Mouse (Mus musculus): ENCODE data around the gene Smco4. TPM values are rescaled to one million over a fixed set of nuclear protein-coding genes. Genes with fewer than 3 reads are reported as not detected.

Smco4 gene
- total and polyA plus RNA-seq, 3 experiments, result 26.9 to 65.6 (median 49.6) TPM

- Histone ChIP-seq H3K9me3 (replicated peaks; ENCODE audit: low read length) (peaks cover 6% of the 10 kb centered on the region), H3K9ac (ENCODE audit: insufficient read depth, low read depth) (no peak overlapping the region), H3K27me3 (replicated peaks) (no peaks in the 10 kb centered on the region), H3K4me1 (ENCODE audit: control insufficient read depth in 1 of 2, insufficient read depth in 2 of 2) (peaks cover 12 to 47% of the 10 kb centered on the region in 2 experiments), H3K36me3 (replicated peaks in 1 of 2; ENCODE audit: control insufficient read depth in 1 of 2, insufficient read depth in 1 of 2, low read length in 1 of 2) (peaks cover 0 to 10% of the 10 kb centered on the region in 2 experiments), H3K27ac (ENCODE audit: insufficient read depth, low read depth) (peak overlapping the region; percentile 4; the same call in 1 of the 2 replicates), H3K79me2 (replicated peaks; ENCODE audit: control insufficient read depth, extremely low read depth, insufficient read depth, poor library complexity, severe bottlenecking) (no peaks in the 10 kb centered on the region), H3K4me3 (replicated peaks in 1 of 3; ENCODE audit: low read depth in 2 of 3, low read length in 2 of 3, poor library complexity in 1 of 3) (no peak overlapping the region), H3K4me2 (ENCODE audit: insufficient read depth, low read depth, poor library complexity, severe bottlenecking) (no peak overlapping the region)
- dilution Hi-C loops (cut with MboI; ENCODE audit: extremely low pct_ligation_motif_present, extremely low pct_unique_long_range_greater_than_20kb, low sequenced_read_pairs), result no loop called here
- TF ChIP-seq IRF4 (IDR thresholded peaks at IDR 0.05; ENCODE audit: low read depth, low read length) (no peak), RCOR1 (conservative IDR thresholded peaks at IDR 0.05; ENCODE audit: low read depth, low read length) (no peak), ZC3H11A (IDR thresholded peaks at IDR 0.05; ENCODE audit: low read depth, low read length) (no peak), MXI1 (IDR thresholded peaks at IDR 0.05; ENCODE audit: low read depth, low read length) (no peak), ZKSCAN1 (IDR thresholded peaks at IDR 0.05; ENCODE audit: borderline replicate concordance, low read depth, low read length) (no peak), KAT2A (IDR thresholded peaks at IDR 0.05; ENCODE audit: insufficient replicate concordance, low read length) (no peak), MAFK (IDR thresholded peaks at IDR 0.05; ENCODE audit: insufficient replicate concordance, low read length) (no peak), MAZ (IDR thresholded peaks at IDR 0.05; ENCODE audit: low read depth, low read length) (no peak), HCFC1 (IDR thresholded peaks at IDR 0.05; ENCODE audit: low read depth, low read length) (no peak), ZNF384 (IDR thresholded peaks at IDR 0.05; ENCODE audit: low read depth, low read length) (no peak)
- no peak for DNase-seq (ENCODE audit: extremely low read depth)
- in situ Hi-C loops (cut with MboI; ENCODE audit: low pct_ligation_motif_present, low pct_unique_long_range_greater_than_20kb, low sequenced_read_pairs), result no loop called here
Measured at GRCm38 (mm10) chr9:15551933-15552851, 59.0 kb downstream of the Smco4 start.

DNA sequence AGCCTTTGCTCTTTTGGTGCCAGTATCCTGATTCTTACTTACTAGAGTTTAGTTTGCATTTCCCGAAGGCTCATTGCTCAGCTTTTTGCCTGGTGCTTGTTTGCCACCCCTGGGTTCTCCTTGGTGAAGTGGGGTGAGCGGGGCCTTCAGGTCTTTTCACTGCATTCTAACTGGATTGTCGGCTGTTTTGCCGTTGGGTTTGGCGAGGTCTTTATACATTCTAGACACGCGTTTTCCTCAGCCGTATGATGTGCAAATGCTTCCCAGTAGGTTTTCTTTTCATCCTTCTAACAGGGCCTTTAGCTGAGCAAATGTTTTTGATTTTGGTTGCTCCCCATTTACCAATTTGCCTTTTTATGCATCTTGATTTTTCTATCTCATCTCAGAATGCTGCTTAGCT, 60.1 kb downstream of the Smco4 start:
- dilution Hi-C loops (cut with MboI; ENCODE audit: extremely low pct_ligation_motif_present, extremely low pct_unique_long_range_greater_than_20kb, low sequenced_read_pairs), result no loop called here
- no peak for DNase-seq (ENCODE audit: extremely low read depth)
- Histone ChIP-seq H3K27me3 (replicated peaks) (no peaks in the 10 kb centered on the region), H3K27ac (ENCODE audit: insufficient read depth, low read depth) (no peak overlapping the region), H3K36me3 (replicated peaks in 1 of 2; ENCODE audit: control insufficient read depth in 1 of 2, insufficient read depth in 1 of 2, low read length in 1 of 2) (peaks cover 0 to 7% of the 10 kb centered on the region in 2 experiments), H3K9me3 (replicated peaks; ENCODE audit: low read length) (peaks cover 6% of the 10 kb centered on the region), H3K4me3 (replicated peaks in 1 of 3; ENCODE audit: low read depth in 2 of 3, low read length in 2 of 3, poor library complexity in 1 of 3) (no peak overlapping the region), H3K9ac (ENCODE audit: insufficient read depth, low read depth) (no peak overlapping the region), H3K4me2 (ENCODE audit: insufficient read depth, low read depth, poor library complexity, severe bottlenecking) (no peak overlapping the region), H3K4me1 (ENCODE audit: control insufficient read depth in 1 of 2, insufficient read depth in 2 of 2) (peaks cover 12 to 45% of the 10 kb centered on the region in 2 experiments), H3K79me2 (replicated peaks; ENCODE audit: control insufficient read depth, extremely low read depth, insufficient read depth, poor library complexity, severe bottlenecking) (no peaks in the 10 kb centered on the region)
- TF ChIP-seq MXI1 (IDR thresholded peaks at IDR 0.05; ENCODE audit: low read depth, low read length) (no peak), SMC3 (IDR thresholded peaks at IDR 0.05; ENCODE audit: low read depth, low read length) (no peak)
- in situ Hi-C loops (cut with MboI; ENCODE audit: low pct_ligation_motif_present, low pct_unique_long_range_greater_than_20kb, low sequenced_read_pairs), result no loop called here
